Mouse (Mus musculus) lung, embryonic 16.5 days (tissue): ENCODE data around the gene Ube4b. TPM values are rescaled to one million over a fixed set of nuclear protein-coding genes. Genes with fewer than 3 reads are reported as not detected.
A peak's percentile ranks its signal among the peaks of the same experiment; 100 is the strongest.
"Not testable (repeated sequence)": the region's sequence is repeated elsewhere in the genome, so short reads cannot be mapped to it uniquely, and the experiment has no call there.

Experiments used
- ATAC-seq: fragments of 200-750 bp; cut with Nextera tagmentation; 2 replicates; pipeline ENCODE4 v1.8.0; 2017; ENCODE audit warnings: low read depth, mild to moderate bottlenecking, moderate library complexity
- H3K27ac ChIP-seq: fragments of 300-500 bp; sonication (generic); 2 replicates; pipeline ENCODE4 v1.5.1; 2014; ENCODE audit warnings: mild to moderate bottlenecking, control low read depth, low read length
- H3K27me3 ChIP-seq: fragments of 300-500 bp; sonication (generic); 2 replicates; pipeline ENCODE4 v1.6.1; 2014; ENCODE audit warnings: low read depth, low read length, mixed read lengths; ENCODE audit not compliant: control insufficient read depth, insufficient read depth
- H3K36me3 ChIP-seq: fragments of 300-500 bp; sonication (generic); 2 replicates; pipeline ENCODE4 v1.6.1; 2014; ENCODE audit warnings: low read length; ENCODE audit not compliant: control insufficient read depth, insufficient read depth
- H3K4me1 ChIP-seq: fragments of 300-500 bp; sonication (generic); replicated peaks from 2 replicates; pipeline ENCODE4 v1.6.1; 2014; ENCODE audit warnings: low read length, mixed read lengths; ENCODE audit not compliant: control insufficient read depth, insufficient read depth
- H3K4me2 ChIP-seq: fragments of 300-500 bp; sonication (generic); 2 replicates; pipeline ENCODE4 v1.6.1; 2014; ENCODE audit warnings: low read depth, low read length, control low read depth
- H3K4me3 ChIP-seq: fragments of 300-500 bp; sonication (generic); 2 replicates; pipeline ENCODE4 v1.5.1; 2014; ENCODE audit warnings: mild to moderate bottlenecking, low read length, control low read depth
- H3K9ac ChIP-seq: fragments of 300-500 bp; sonication (generic); 2 replicates; pipeline ENCODE4 v1.6.1; 2014; ENCODE audit warnings: low read length, control low read depth
- H3K9me3 ChIP-seq: fragments of 300-500 bp; sonication (generic); 2 replicates; pipeline ENCODE4 v1.6.1; 2016; ENCODE audit warnings: low read length; ENCODE audit not compliant: control insufficient read depth
- WGBS: fragments of 180-500 bp; shearing (Covaris S2); extraction: QIAGEN DNeasy Blood & Tissue Kit; methylation state at CpG from one replicate; pipeline ENCODE4 v1.1.7; 2014; 5-methylcytosine and 5-hydroxymethylcytosine counted together
- polyA plus RNA-seq: library from polyadenylated mRNA; unstranded; fragments of >200 nt; fragmentation: Nextera tagmentation; extraction: Ambion mirVana; gene quantifications from 2 replicates; pipeline ENCODE4 v1.2.1, GENCODE M21; 2015

Ube4b gene
- polyA plus RNA-seq, 1 experiment from 2014 or later = 33.8 TPM

- 61% methylated on average over 6 of the region's 6 CpGs for WGBS
- no peaks in the 10 kb centered on the region for H3K36me3 ChIP-seq
- H3K9me3 ChIP-seq = no peaks in the 10 kb centered on the region
- no peaks in the 10 kb centered on the region for H3K4me1 ChIP-seq
- H3K4me2 ChIP-seq = no peak overlapping the region
- ATAC-seq = no peak
- no peak overlapping the region for H3K27ac ChIP-seq
- H3K4me3 ChIP-seq = no peak overlapping the region
- H3K9ac ChIP-seq = no peak overlapping the region
- H3K27me3 ChIP-seq = no peaks in the 10 kb centered on the region
These were observed 31.4 kb upstream of the Ube4b start for GRCm38 (mm10) chr4:149457831-149458430.

GRCm38 (mm10) chr4:149457163-149457562 is 30.6 kb upstream of the Ube4b start:
- not testable (repeated sequence) for H3K4me2 ChIP-seq, H3K27ac ChIP-seq, H3K4me1 ChIP-seq, H3K9ac ChIP-seq, ATAC-seq, H3K27me3 ChIP-seq, H3K4me3 ChIP-seq, H3K9me3 ChIP-seq, H3K36me3 ChIP-seq
- WGBS = 76% methylated on average over 27 of the region's 27 CpGs

DNA sequence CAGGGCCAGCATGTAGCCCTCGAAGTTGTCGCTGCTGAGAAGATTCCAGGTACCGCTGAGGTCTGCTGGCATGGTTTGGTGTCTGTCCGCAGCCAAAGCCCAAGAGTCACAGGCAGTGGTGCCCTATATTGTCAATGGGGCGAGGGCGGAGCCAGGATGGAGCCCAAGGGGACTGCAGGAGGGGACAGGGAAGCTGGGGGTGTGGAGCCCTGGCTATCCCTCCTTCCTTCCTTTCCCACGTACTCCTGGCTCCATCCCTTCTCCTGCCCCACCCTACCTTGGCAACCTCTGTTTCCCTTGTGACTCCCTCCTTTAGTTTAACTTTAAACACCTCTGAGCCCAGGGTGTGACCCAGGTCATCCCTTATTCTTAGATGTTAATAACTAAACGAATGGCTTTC is 28.3 kb upstream of the Ube4b start, which contains the start of gene Rbp7:
Rbp7 (minus strand) TSS at position 100 of the 400 bp plus-strand sequence.
- H3K4me1 ChIP-seq = no peaks in the 10 kb centered on the region
- no peaks in the 10 kb centered on the region; the same call in 1 of the 2 replicates for H3K9me3 ChIP-seq
- no peak within 1 kb of the TSS for H3K9ac ChIP-seq
- ATAC-seq = 0 out of 2 replicates have a peak, but pooled peaks have one; percentile 12
- no peak within 1 kb of the TSS for H3K27ac ChIP-seq
- no peak within 1 kb of the TSS for H3K4me2 ChIP-seq
- H3K4me3 ChIP-seq = no peak within 1 kb of the TSS
- no peaks in the 10 kb centered on the region for H3K27me3 ChIP-seq
- 43% methylated on average over 8 of the region's 8 CpGs for WGBS
- no peaks in the 10 kb centered on the region for H3K36me3 ChIP-seq

GRCm38 (mm10) chr4:149454263-149454662 is 27.7 kb upstream of the Ube4b start:
- Histone ChIP-seq H3K9me3 (no peaks in the 10 kb centered on the region; the same call in 1 of the 2 replicates), H3K4me3 (no peak overlapping the region), H3K27me3 (no peaks in the 10 kb centered on the region), H3K9ac (no peak overlapping the region), H3K4me1 (no peaks in the 10 kb centered on the region), H3K4me2 (no peak overlapping the region), H3K36me3 (no peaks in the 10 kb centered on the region), H3K27ac (no peak overlapping the region)
- ATAC-seq = no peak
- WGBS = 70% methylated on average over 17 of the region's 17 CpGs

- Histone ChIP-seq H3K27me3 (no peaks in the 10 kb centered on the region), H3K4me1 (no peaks in the 10 kb centered on the region), H3K36me3 (no peaks in the 10 kb centered on the region), H3K4me3 (no peak overlapping the region), H3K9me3 (no peaks in the 10 kb centered on the region; the same call in 1 of the 2 replicates), H3K4me2 (no peak overlapping the region), H3K9ac (no peak overlapping the region), H3K27ac (no peak overlapping the region)
- WGBS = 77% methylated on average over 4 of the region's 4 CpGs
- ATAC-seq = no peak
These were observed 27.1 kb upstream of the Ube4b start for GRCm38 (mm10) chr4:149453656-149454055.

- 66% methylated on average over 3 of the region's 3 CpGs for WGBS
- H3K4me3 ChIP-seq = no peak overlapping the region
- H3K4me1 ChIP-seq = peaks cover 5% of the 10 kb centered on the region
- H3K27me3 ChIP-seq = no peaks in the 10 kb centered on the region
- H3K9ac ChIP-seq = no peak overlapping the region
- no peaks in the 10 kb centered on the region for H3K36me3 ChIP-seq
- H3K9me3 ChIP-seq = no peaks in the 10 kb centered on the region; the same call in 1 of the 2 replicates
- H3K27ac ChIP-seq = no peak overlapping the region
- H3K4me2 ChIP-seq = no peak overlapping the region
- no peak for ATAC-seq
These were observed 24.1 kb upstream of the Ube4b start for GRCm38 (mm10) chr4:149450636-149451035.

- ATAC-seq = no peak
- peak overlapping the region; percentile 41; the same call in 1 of the 2 replicates for H3K4me3 ChIP-seq
These were observed 19.8 kb upstream of the Ube4b start for GRCm38 (mm10) chr4:149446309-149446708.

GRCm38 (mm10) chr4:149445868-149446267 is 19.3 kb upstream of the Ube4b start:
- Histone ChIP-seq H3K27ac (peak overlapping the region; percentile 72), H3K36me3 (no peaks in the 10 kb centered on the region), H3K9ac (peak overlapping the region; percentile 39), H3K27me3 (no peaks in the 10 kb centered on the region), H3K4me3 (peak overlapping the region; percentile 41; the same call in 1 of the 2 replicates), H3K9me3 (no peaks in the 10 kb centered on the region), H3K4me2 (peak overlapping the region; percentile 67), H3K4me1 (peaks cover 6% of the 10 kb centered on the region)
- WGBS = 2% methylated on average over 11 of the region's 11 CpGs
- peak; percentile 51 for ATAC-seq

More at GRCm38 (mm10) chr4:149446309-149446708, 19.8 kb upstream of the Ube4b start:
- no peaks in the 10 kb centered on the region for H3K9me3 ChIP-seq
- WGBS = 56% methylated on average over 1 of the region's 1 CpGs
- no peaks in the 10 kb centered on the region for H3K27me3 ChIP-seq
- peaks cover 6% of the 10 kb centered on the region for H3K4me1 ChIP-seq
- peak overlapping the region; percentile 72 for H3K27ac ChIP-seq
- H3K36me3 ChIP-seq = no peaks in the 10 kb centered on the region
- peak overlapping the region; percentile 67; the same call in 1 of the 2 replicates for H3K4me2 ChIP-seq
- peak overlapping the region; percentile 39 for H3K9ac ChIP-seq

DNA sequence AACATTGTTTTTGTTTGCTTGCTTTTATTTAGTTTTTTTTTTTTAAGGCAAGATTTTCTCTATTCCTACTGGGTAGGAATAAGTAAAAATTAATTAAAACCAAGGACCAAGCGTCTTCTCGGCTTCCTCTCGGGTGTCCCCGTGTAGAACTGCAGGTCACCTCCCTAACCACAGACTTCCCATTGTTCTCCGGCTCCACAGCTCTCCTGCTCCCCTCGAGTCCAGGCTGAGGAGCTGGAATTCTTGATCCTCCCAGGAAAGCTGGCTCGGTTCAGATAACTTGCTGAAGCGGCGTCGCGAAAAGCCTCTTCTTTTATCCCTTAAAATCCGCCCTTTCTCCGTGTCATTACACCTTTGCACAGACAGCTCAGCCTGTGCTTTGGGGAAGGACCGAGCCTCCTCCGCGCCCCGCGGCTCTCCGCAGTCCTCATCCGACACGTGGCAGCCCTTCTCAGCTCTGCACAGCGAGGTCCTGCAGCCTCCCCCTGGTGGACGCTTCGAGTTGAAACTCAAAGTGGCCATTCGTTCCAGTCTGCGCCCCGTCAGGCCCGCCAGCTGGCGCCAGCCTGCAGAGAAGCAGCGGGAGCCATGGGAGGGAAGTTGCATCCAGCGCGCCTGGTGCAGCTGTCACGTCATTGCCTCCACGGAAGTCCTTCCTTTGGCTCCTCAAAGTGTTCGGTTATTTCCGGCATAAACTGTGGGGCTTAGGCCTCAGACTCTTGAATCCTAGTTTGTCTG is 18.6 kb upstream of the Ube4b start:
- Histone ChIP-seq H3K27ac (peak overlapping the region; percentile 89), H3K4me2 (peak overlapping the region; percentile 67), H3K36me3 (no peaks in the 10 kb centered on the region), H3K4me3 (peak overlapping the region; percentile 41), H3K9me3 (no peaks in the 10 kb centered on the region), H3K27me3 (no peaks in the 10 kb centered on the region), H3K4me1 (peaks cover 6% of the 10 kb centered on the region), H3K9ac (peak overlapping the region; percentile 73)
- ATAC-seq = peak; percentile 98
- under 1% methylated on average over 36 of the region's 36 CpGs for WGBS
